Mouse (Mus musculus) liver, postnatal 0 days (tissue): ENCODE data around the gene Hist1h4m.

Experiments
- CTCF ChIP-seq: sonication (generic); IDR thresholded peaks from 2 replicates; pipeline ENCODE4 v1.5.1; 2016; ENCODE audit warnings: antibody characterized with exemption, low read depth
- EP300 ChIP-seq: IDR thresholded peaks from 2 replicates; pipeline ENCODE4 v1.6.1; 2016; ENCODE audit warnings: antibody characterized with exemption, low read depth, mild to moderate bottlenecking

DNA sequence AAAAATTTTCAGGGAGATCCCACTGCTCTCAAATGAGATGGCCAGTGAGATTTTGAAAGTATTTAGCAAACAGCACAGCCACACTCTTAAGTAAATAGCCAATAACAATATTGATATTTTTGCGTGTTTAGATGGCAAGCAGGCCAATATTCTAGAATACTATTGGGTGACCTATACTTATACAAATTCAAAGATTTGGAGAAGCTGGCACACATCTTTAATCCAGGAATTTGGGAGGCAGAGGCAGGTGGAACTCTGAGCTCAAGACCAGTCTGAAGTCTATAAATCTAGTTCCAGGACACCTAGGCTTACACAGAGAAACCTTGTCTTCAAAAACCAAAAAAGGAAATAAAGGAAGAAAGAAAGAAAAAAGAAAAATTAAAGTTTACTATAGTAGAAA, 29.9 kb upstream of the Hist1h4m start:
- no peak for TF ChIP-seq CTCF
- TF ChIP-seq EP300, result no peak
